Mouse (Mus musculus): ENCODE measurements at regions not wholly inside any gene's neighbourhood (a gene's known extent, or its start where the extent isn't known, plus 50 kb on each side); places are given as distances from the start of the nearest gene placed in this dataset.

DNA sequence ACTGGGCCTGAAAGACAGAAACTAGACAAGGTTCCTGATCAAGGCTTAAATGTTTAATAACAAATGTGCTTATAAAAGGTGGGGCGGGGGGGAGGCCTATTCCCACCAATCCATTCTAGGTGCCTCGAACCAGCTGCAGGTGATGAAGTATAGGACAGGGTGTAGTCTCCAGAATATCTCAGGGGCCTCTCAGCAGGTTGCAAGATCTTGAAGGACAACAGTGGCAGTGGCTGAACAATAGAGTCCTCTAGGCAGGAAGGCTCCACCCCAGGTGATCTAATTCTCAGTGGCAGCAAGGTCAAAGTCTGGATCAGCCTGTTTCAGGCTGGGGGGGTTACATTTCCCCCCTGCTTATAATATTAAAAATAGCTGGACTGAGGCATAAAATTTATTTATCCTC is 654.8 kb upstream of the Cdh7 start:
- Histone ChIP-seq H3K27me3 (ENCODE audit: control insufficient read depth, insufficient read depth, low read length, poor library complexity, severe bottlenecking) (no peaks in the 10 kb centered on the region), H3K9me3 (replicated peaks; ENCODE audit: control insufficient read depth, insufficient read depth, low read length, poor library complexity, severe bottlenecking) (peaks cover 19% of the 10 kb centered on the region), H3K4me3 (ENCODE audit: low read depth, low read length) (no peak overlapping the region), H3K27ac (ENCODE audit: insufficient read depth, low read length) (no peak overlapping the region; the same call in 1 of the 2 replicates), H3K9ac (ENCODE audit: low read depth, poor library complexity, severe bottlenecking) (no peak overlapping the region), H3K36me3 (ENCODE audit: control insufficient read depth, insufficient read depth, low read length, poor library complexity, severe bottlenecking) (no peaks in the 10 kb centered on the region), H3K4me1 (ENCODE audit: control insufficient read depth, insufficient read depth, low read length) (no peaks in the 10 kb centered on the region)
- TF ChIP-seq CTCF (IDR thresholded peaks at IDR 0.05; ENCODE audit: low read depth, low read length) (no peak), EP300 (IDR thresholded peaks at IDR 0.05; ENCODE audit: insufficient read depth, low read depth, low read length) (no peak), POLR2A (IDR thresholded peaks at IDR 0.05; ENCODE audit: insufficient read depth, low read length) (no peak)

GRCm38 (mm10) chr1:109328086-109328485 is 654.1 kb upstream of the Cdh7 start:
- Histone ChIP-seq H3K36me3 (ENCODE audit: control insufficient read depth, insufficient read depth, low read length, poor library complexity, severe bottlenecking) (no peaks in the 10 kb centered on the region), H3K9me3 (replicated peaks; ENCODE audit: control insufficient read depth, insufficient read depth, low read length, poor library complexity, severe bottlenecking) (peaks cover 19% of the 10 kb centered on the region)

DNA sequence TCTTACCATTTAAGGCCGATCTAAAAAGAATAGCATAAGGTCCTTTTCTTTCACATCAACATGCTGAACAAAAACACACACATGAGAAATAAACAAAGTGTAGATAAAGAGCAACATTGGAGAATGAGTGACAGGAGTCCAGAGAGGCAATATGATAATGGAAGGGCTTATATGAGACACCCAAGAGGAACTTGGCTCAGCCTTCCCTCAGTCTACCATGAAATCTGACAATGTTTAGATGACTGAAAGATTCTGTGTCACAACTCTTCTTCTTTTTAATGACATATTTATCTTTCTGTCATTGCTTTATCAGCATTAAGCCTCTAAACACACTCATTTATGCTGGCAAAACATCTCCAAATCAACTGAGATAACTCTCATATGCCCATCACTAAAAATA is 642.0 kb upstream of the Cdh7 start:
- Histone ChIP-seq H3K4me1 (ENCODE audit: control insufficient read depth, insufficient read depth, low read length) (no peaks in the 10 kb centered on the region), H3K4me3 (ENCODE audit: low read depth, low read length) (no peak overlapping the region), H3K9me3 (replicated peaks; ENCODE audit: control insufficient read depth, insufficient read depth, low read length, poor library complexity, severe bottlenecking) (no peaks in the 10 kb centered on the region), H3K27me3 (ENCODE audit: control insufficient read depth, insufficient read depth, low read length, poor library complexity, severe bottlenecking) (no peaks in the 10 kb centered on the region), H3K27ac (ENCODE audit: insufficient read depth, low read length) (no peak overlapping the region), H3K36me3 (ENCODE audit: control insufficient read depth, insufficient read depth, low read length, poor library complexity, severe bottlenecking) (no peaks in the 10 kb centered on the region), H3K9ac (ENCODE audit: low read depth, poor library complexity, severe bottlenecking) (no peak overlapping the region)
- no peak for TF ChIP-seq CTCF (IDR thresholded peaks at IDR 0.05; ENCODE audit: low read depth, low read length)
- no peak for TF ChIP-seq EP300 (IDR thresholded peaks at IDR 0.05; ENCODE audit: insufficient read depth, low read depth, low read length)
- no peak for TF ChIP-seq POLR2A (IDR thresholded peaks at IDR 0.05; ENCODE audit: insufficient read depth, low read length)

More at GRCm38 (mm10) chr1:109328086-109328485, 654.1 kb upstream of the Cdh7 start:
- no peaks in the 10 kb centered on the region for H3K27me3 ChIP-seq (ENCODE audit: control insufficient read depth, insufficient read depth, low read length, poor library complexity, severe bottlenecking)
- H3K9ac ChIP-seq (ENCODE audit: low read depth, poor library complexity, severe bottlenecking): no peak overlapping the region
- H3K27ac ChIP-seq (ENCODE audit: insufficient read depth, low read length): 0 out of 2 replicates have a peak overlapping the region, but pooled peaks have one; percentile 24
- no peak overlapping the region for H3K4me3 ChIP-seq (ENCODE audit: low read depth, low read length)
- TF ChIP-seq CTCF (IDR thresholded peaks at IDR 0.05; ENCODE audit: low read depth, low read length): no peak
- no peak for TF ChIP-seq POLR2A (IDR thresholded peaks at IDR 0.05; ENCODE audit: insufficient read depth, low read length)
- no peak for TF ChIP-seq EP300 (IDR thresholded peaks at IDR 0.05; ENCODE audit: insufficient read depth, low read depth, low read length)
- H3K4me1 ChIP-seq (ENCODE audit: control insufficient read depth, insufficient read depth, low read length): no peaks in the 10 kb centered on the region

GRCm38 (mm10) chr1:109369290-109369689 is 612.9 kb upstream of the Cdh7 start:
- Histone ChIP-seq H3K9ac (ENCODE audit: low read depth, poor library complexity, severe bottlenecking) (no peak overlapping the region), H3K4me1 (ENCODE audit: control insufficient read depth, insufficient read depth, low read length) (no peaks in the 10 kb centered on the region), H3K9me3 (replicated peaks; ENCODE audit: control insufficient read depth, insufficient read depth, low read length, poor library complexity, severe bottlenecking) (no peaks in the 10 kb centered on the region), H3K27me3 (ENCODE audit: control insufficient read depth, insufficient read depth, low read length, poor library complexity, severe bottlenecking) (no peaks in the 10 kb centered on the region), H3K36me3 (ENCODE audit: control insufficient read depth, insufficient read depth, low read length, poor library complexity, severe bottlenecking) (no peaks in the 10 kb centered on the region), H3K27ac (ENCODE audit: insufficient read depth, low read length) (no peak overlapping the region), H3K4me3 (ENCODE audit: low read depth, low read length) (no peak overlapping the region)
- TF ChIP-seq POLR2A (IDR thresholded peaks at IDR 0.05; ENCODE audit: insufficient read depth, low read length): no peak
- TF ChIP-seq EP300 (IDR thresholded peaks at IDR 0.05; ENCODE audit: insufficient read depth, low read depth, low read length): no peak
- no peak for TF ChIP-seq CTCF (IDR thresholded peaks at IDR 0.05; ENCODE audit: low read depth, low read length)
